25 mouse cellular contexts compared by ENCODE assay signal in the genomic region with DNA sequence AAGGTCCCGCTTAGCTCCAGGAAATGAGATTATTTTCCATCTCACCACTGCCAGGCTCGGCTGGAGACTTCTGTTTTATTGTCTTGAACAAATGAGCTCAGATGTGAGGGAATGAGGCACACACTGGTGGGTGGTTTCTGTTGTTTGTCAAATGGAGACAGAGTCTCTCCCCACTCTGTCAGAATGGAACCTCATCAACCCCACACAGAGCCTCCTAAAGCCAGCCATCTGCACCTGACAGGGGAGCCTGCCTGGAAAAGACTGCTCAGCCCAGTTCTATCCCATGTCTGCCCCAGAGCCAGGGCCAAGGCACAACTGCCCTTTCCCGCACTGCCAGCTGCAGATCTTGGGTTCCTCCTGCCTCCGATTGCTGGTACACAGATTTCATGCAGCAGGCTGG. TPM values are rescaled to one million over a fixed set of nuclear protein-coding genes. Genes with fewer than 3 reads are reported as not detected.
DNase-seq lines count a peak whose midpoint lies in the region; ATAC-seq and TF ChIP-seq lines count a peak whose summit lies in the region.
"Had no signal": no experiment of that assay in that cellular context is flagged by ENCODE, and none has a peak within 500 bp of the region (broad histone marks: within the 10 kb centered on the region; RNA-seq: fewer than 3 reads in every experiment).

No protein-coding gene starts in this region.

- no peak for DNase-seq in frontal cortex, postnatal 25 days (ENCODE audit: low spot score in 2 of 2)
- DNase-seq in layer of hippocampus, adult 11-12 months (ENCODE audit: low spot score): peak; percentile 43
- no peak for DNase-seq in layer of hippocampus, postnatal 25 days (ENCODE audit: extremely low spot score in 1 of 2, low spot score in 1 of 2)
- no peak for DNase-seq in neural tube, embryonic 10.5 days (ENCODE audit: extremely low spot score, low spot score)
- no peak for DNase-seq in kidney, postnatal 36 days
- DNase-seq: adrenal gland, postnatal 36 days; cerebellum, adult 11-12 months; gastrocnemius, postnatal 25 days; heart, postnatal 14 days; kidney, adult 18-20 months; lung, adult 18-20 months; lung, postnatal 4 days; midbrain, embryonic 14.5 days; retina, postnatal 1 day; right cerebral cortex, postnatal 25 days; spleen, adult 18-20 months had no signal

- H3K9me3 ChIP-seq in neural tube, embryonic 13.5 days: no peaks in the 10 kb centered on the region
- H3K9me3 ChIP-seq: hindbrain, embryonic 12.5 days; liver, embryonic 12.5 days had no signal

- peak; percentile 39; the same call in 1 of the 2 replicates for ATAC-seq in frontal cortex, adult (ENCODE audit: low TSS enrichment)
- no peak for ATAC-seq in neural tube, embryonic 13.5 days (ENCODE audit: low read depth)
- ATAC-seq: inflammation-experienced regulatory T-cells, adult 6 months; liver, embryonic 12.5 days; Patski had no signal

- WGBS in neural tube, embryonic 13.5 days: 54% methylated on average over 4 of the region's 4 CpGs
- 51% methylated on average over 4 of the region's 4 CpGs for WGBS in olfactory bulb, adult 2 months

- H3K9ac ChIP-seq in neural tube, embryonic 13.5 days: no peak overlapping the region
- H3K9ac ChIP-seq: hindbrain, embryonic 12.5 days; liver, embryonic 12.5 days had no signal

- 0 out of 2 replicates have a peak overlapping the region, but pooled peaks have one; percentile 43 for H3K27ac ChIP-seq in neural tube, embryonic 13.5 days (replicated peaks)
- H3K27ac ChIP-seq in olfactory bulb, adult 2 months (ENCODE audit: insufficient read depth, low read depth, low read length): peak overlapping the region; percentile 25; the same call in 1 of the 2 replicates
- H3K27ac ChIP-seq: hindbrain, embryonic 12.5 days; liver, embryonic 12.5 days had no signal

- H3K4me2 ChIP-seq in neural tube, embryonic 13.5 days: no peak overlapping the region
- H3K4me2 ChIP-seq: heart, embryonic 11.5 days; hindbrain, embryonic 12.5 days; liver, embryonic 12.5 days had no signal

- H3K36me3 ChIP-seq in neural tube, embryonic 13.5 days: peaks cover 18% of the 10 kb centered on the region
- H3K36me3 ChIP-seq: liver, embryonic 12.5 days had no signal

- H3K4me1 ChIP-seq in neural tube, embryonic 13.5 days (replicated peaks): peaks cover 4% of the 10 kb centered on the region; the same call in 1 of the 2 replicates
- peaks cover 10% of the 10 kb centered on the region for H3K4me1 ChIP-seq in olfactory bulb, adult 2 months (ENCODE audit: control insufficient read depth, insufficient read depth, low read length)
- H3K4me1 ChIP-seq: hindbrain, embryonic 12.5 days; liver, embryonic 12.5 days had no signal

- TF ChIP-seq POLR2A in olfactory bulb, adult 2 months (IDR thresholded peaks at IDR 0.05; ENCODE audit: insufficient read depth, low read depth, low read length): no peak

- no peak overlapping the region for H3K4me3 ChIP-seq in neural tube, embryonic 13.5 days
- H3K4me3 ChIP-seq in olfactory bulb, adult 2 months (ENCODE audit: insufficient read depth, low read depth, low read length): no peak overlapping the region
- H3K4me3 ChIP-seq: hindbrain, embryonic 12.5 days; liver, embryonic 12.5 days; myocyte had no signal

- no peak for TF ChIP-seq CTCF in olfactory bulb, adult 2 months (IDR thresholded peaks at IDR 0.05; ENCODE audit: insufficient read depth, low read depth, low read length)

- H3K27me3 ChIP-seq in neural tube, embryonic 13.5 days: no peaks in the 10 kb centered on the region
- H3K27me3 ChIP-seq: hindbrain, embryonic 12.5 days; liver, embryonic 12.5 days; Patski had no signal

RNA-seq across cellular contexts. Expression of gene Olfml2b, which starts 34.5 kb away (rescaled TPM):
- total RNA-seq in layer of hippocampus, postnatal 25 days (2021): 10 to 100 TPM; 35.6 to 44.2 TPM
- 13.0 and 14.4 TPM in 2 replicates for polyA plus RNA-seq in neural tube, embryonic 13.5 days (2015; fragmentation: Nextera tagmentation; extraction: Ambion mirVana)
- polyA plus RNA-seq in olfactory bulb, adult 2 months (2012; ENCODE audit: insufficient read depth, insufficient read length, low replicate concordance, missing spikeins): not detected in 2 replicates
- polyA plus RNA-seq: inflammation-experienced regulatory T-cells, adult 6 months had no signal

Comparison
In these comparisons a context has a peak if more than half of its experiments do, and no peak if none do; other contexts are left out.
1. RNA of gene Olfml2b, which starts 34.5 kb away (polyA plus RNA-seq): 13.0 to 14.4 TPM in neural tube, embryonic 13.5 days; not detected in olfactory bulb, adult 2 months; every median in the first group is over 10 times any median in the second.